Mouse (Mus musculus) right cerebral cortex, postnatal 36 days (tissue): ENCODE data around the gene Fgd6.

Experiments
- DNase-seq, 2 experiments: peaks; one replicate each; pipeline ENCODE4 v3.0.0; 2022; ENCODE audit warnings: low spot score in 2 of 2, mixed read lengths in 1 of 2

The Fgd6 gene

GRCm38 (mm10) chr10:94093534-94093933 is 57.7 kb downstream of the Fgd6 start:
- no peak for DNase-seq

DNA sequence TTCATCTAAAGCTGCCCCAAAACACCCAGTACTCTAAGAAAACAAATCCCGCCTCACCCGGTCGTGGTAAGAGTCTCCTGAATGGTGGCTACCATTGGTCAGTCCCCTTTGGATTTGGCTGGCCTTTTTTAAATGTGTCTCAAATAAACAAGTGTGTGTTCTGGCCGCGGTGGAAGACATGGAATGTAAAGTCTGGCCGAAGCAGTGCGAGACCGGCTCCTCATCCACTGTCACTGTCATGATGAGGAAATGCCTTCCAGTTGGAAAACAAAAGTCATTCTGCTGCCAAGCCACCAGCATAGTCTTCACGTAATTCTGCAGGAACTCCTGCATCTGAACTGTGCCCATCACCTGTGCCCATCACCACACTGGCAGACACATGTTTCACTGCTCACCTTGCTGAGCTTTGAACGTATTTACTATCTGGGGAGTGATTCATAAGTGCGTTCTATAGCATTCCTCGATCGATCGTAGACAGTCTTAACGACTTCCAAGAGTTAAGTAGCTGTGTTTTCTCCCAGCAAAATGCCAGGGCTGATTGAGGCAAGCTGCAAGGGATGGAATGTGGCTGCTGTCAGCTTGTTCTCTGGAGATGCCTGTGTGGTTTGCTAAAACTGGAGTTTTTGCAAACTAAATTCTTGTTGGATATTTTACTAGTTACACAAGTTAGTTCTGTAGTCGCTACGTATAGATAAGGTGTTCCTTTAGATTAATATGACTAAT is 60.1 kb downstream of the Fgd6 start:
- no peak for DNase-seq

GRCm38 (mm10) chr10:94097081-94097845 is 61.5 kb downstream of the Fgd6 start:
- DNase-seq: no peak

DNA sequence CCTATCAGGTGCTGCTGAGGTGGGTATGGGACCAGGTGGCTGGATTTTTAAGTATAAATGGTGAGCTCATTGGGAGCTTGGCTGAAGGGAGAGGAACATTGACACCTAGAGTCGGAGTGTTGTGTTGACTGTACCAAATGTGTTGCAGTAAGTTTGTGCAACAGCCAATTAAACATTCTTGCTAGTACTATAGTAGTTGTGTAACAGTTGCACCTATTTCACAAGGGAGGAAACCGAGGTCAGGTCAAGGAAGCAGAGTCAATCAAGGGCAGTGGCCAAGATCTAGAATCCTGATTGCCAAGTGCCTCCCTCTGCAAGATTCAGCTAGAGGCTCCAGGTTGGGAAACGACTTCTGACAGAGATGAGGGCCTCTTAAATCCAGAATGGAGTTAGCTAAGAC is 62.3 kb downstream of the Fgd6 start:
- DNase-seq: no peak

- no peak for DNase-seq
These were observed 69.7 kb downstream of the Fgd6 start for GRCm38 (mm10) chr10:94105498-94105897.

- no peak for DNase-seq
These were observed 71.4 kb downstream of the Fgd6 start for GRCm38 (mm10) chr10:94107168-94107567.

DNA sequence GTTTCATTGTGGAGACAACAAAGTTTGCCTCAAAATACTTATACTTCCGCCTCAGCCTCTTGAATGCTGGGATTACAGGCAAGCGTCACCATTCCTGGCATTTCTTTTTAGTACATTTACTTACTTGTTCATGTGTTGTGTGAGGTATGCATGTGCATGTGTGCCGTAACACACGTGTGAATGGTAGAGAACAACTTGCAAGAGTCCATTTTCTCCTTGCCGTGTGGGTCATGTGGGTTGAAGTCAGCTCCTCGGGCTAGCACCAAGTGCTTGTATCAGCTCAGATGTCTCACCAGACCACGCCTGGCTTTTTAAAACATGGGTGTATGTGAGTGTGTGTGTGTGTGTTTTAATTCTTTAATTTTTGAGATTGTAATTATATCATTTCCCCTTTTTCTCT is 71.8 kb downstream of the Fgd6 start:
- DNase-seq: no peak

DNA sequence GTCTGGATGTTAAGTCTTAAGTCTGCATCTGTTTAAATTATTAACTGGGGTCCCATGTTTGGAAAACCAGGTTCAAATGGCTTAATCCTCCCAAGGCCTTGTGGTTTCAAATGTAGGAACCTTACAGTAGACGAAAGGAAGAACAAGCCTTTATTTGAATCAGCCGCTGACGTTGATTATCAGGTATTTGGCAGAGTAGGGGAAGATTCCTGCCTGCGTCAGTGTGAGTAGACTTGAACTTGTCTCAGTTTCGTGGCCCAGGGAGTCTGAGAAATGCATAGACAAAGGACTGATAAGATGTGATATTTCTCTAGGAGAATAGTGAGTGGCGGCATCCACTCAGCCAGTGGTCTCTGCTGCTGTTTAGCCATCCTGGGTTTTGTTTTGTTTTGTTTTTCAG is 73.0 kb downstream of the Fgd6 start:
- DNase-seq: no peak

- no peak for DNase-seq
These were observed 75.3 kb downstream of the Fgd6 start for GRCm38 (mm10) chr10:94110834-94111754.

GRCm38 (mm10) chr10:94112207-94112606 is 76.4 kb downstream of the Fgd6 start:
- no peak for DNase-seq

DNA sequence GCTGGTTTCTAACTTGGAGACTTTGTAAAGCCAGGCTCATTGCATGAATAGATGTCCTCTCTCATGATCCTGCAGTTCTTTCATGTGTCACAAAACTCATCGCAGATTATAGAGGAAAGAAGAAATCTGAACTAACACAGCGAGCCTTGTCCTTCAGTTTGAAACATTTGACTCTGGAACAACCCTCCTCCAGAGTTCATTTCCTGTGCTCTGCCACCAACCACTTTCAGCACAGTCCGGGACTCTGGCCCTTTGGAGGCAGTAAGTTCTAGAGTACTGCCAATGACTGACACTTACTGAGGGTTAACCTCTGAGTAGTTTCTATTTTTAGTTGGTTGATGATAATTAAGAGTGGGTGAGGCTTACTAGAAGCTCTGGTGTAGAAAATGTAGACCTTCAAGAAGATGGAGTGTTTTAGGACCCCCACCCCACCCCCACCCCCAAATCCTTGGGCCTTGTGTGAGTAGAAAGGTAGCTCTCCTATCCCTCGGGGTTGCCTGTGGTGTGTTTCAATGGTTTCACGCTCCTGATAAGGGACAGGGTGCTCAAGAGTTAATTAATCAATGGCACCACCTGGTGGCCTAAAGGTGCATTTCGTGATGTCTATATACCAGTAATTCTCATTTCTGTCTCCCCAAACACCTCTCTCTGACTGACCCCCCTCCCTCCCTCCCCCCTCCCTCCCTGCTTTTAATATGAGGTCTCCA is 80.2 kb downstream of the Fgd6 start:
- DNase-seq: peak; percentile 62 to 70

DNA sequence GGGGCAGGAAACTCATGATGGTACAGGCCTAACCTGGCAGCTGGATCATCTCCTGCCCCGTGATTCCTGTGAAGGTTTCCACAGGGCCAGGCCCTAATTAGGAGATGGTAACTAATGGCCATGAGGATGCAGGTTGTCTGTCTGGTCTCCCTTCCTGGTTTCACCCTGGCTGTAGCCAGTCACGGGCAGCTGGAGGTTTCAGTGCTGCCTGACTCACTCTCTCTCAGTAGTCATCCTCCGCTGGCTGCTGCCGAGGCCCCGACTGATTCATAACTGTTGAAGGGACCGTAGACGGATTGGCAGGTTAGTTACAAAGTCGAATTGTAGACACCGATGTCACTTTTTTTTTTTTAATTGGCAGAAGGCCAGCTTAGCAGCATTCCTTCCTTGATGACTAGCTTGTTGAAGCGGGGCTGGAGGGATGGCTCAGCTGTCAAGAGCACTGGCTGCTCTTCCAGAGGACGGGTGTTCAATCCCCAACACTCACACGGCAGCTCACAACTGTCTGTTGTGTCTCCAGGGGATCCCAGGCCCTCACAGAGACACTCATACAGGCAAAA is 81.1 kb downstream of the Fgd6 start:
- DNase-seq: no peak

DNA sequence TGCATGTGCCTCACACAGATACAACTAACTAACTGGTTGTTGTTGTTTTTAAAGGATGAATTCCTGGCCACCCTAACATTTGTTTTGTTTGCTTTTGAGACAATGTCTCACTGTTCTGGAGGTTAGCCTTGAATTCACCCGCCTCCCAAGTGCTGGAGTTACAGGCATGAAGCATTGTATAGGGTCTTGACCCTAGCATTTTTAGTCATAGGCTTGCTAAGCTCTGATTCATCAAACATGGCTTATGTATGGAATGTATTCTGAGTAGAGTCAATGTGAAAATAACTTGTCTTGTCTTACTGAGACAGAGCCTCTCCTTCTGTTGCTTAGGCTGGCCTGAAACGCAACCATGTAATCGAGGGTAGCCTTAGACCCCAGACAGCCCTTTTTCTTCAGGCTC is 82.1 kb downstream of the Fgd6 start:
- no peak for DNase-seq

DNA sequence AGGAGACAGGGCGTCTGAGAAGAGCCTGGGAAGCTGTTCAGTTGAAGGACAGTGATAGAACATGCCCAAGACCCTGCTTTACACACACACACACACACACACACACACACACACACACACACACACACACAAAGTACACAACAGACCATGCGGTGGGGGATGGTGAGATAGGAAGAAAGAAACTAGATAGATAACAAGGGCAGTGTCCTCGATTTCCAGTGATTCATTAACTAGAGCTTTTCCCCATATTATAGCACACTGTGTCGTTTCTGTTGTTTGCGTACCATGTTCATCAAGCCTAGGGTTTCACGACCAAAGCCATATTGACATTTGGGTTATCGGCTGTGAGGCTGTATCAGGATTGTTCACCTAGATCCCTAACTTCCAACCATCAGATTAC is 83.2 kb downstream of the Fgd6 start:
- no peak for DNase-seq

DNA sequence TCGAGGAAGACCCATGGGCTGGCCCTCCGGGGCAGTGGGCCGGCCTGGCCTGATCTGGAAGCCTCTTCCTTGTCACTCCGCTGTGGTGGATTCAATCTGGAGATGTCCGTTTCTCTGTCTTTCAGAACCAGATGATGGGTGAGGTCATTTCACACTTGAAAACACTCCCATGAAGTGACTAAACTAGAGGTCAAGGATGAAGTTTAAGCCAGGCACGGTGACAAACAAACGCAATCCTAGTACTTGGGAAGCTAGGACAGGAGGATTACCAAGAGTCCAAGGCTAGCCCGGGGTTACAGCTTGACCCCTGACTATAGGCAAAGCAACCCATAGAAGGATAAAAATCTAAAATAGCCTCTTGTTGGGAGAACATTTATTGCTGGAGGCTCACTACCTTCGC is 84.9 kb downstream of the Fgd6 start:
- DNase-seq: no peak

GRCm38 (mm10) chr10:94122595-94122994 is 86.8 kb downstream of the Fgd6 start:
- no peak for DNase-seq

GRCm38 (mm10) chr10:94123581-94123980 is 87.8 kb downstream of the Fgd6 start:
- no peak for DNase-seq

DNA sequence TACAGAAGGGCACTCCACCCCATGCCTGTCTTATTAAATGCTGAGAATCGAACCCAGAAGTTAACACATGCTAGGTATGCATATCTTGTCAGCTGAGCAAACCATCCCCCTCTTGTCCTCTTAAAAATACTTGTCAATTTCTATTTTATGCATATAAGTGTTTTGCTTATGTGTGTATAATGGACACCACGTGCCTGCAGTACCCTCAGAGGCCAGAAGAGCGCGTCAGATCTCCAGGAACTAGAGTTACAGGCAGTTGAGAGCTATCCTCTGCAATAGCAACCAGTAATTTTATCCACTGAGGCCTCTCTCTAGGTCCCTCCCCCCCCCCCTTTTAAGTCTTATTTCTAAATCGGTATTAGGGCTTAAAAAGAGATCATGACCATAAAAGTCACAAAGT is 88.6 kb downstream of the Fgd6 start:
- DNase-seq: no peak

GRCm38 (mm10) chr10:94129680-94130119 is 93.9 kb downstream of the Fgd6 start:
- peak; percentile 76 to 82 for DNase-seq

DNA sequence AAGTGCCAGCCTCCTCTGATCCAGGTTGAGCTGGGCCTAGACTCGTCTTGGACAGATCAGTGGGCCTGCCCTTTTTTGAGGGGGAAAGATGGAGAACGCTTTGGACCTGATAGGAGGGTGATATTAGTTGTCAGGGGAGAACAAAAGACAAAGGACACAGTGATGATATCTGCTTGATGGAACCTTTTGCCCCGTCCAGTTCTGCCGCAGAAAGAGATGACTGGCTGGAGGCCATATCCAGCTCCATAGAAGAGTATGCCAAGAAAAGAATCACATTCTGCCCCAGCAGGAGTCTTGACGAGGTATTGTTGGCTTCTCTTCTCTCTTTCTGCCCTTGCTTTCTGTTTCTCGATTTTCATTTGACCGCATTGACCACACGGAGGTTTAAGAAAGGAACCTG is 97.3 kb downstream of the Fgd6 start:
- DNase-seq: no peak

DNA sequence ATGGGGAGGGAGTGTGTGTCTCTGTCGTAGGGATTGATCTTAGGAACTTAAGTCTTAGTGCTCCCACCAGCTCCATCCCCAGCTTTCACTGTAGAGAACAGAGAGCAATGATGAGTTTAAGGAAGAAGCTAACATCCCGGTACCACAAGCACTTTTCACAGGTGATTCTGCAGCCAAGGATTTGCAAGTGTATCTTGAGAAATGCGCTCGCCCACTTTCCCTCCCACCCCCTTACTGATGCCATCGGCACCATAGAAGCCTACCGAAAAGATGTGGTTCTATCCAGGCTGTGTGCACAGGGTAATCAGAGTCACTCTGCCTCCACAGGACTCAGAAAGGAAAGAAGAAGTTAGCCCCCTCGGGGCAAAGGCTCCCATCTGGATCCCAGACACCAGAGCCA is 97.9 kb downstream of the Fgd6 start:
- peak in 1 of 2 experiments; percentile 26 for DNase-seq
